Mouse (Mus musculus) ES-E14 (cell line): ENCODE data around the gene Krt15.

Source experiments
- HCFC1 ChIP-seq: IDR thresholded peaks from 2 replicates; pipeline ENCODE4 v1.6.1; 2012; ENCODE audit warnings: low read length, inconsistent platforms, borderline replicate concordance; ENCODE audit not compliant: insufficient read depth
- ZC3H11A ChIP-seq: IDR thresholded peaks from 2 replicates; pipeline ENCODE4 v1.6.1; 2012; ENCODE audit warnings: low read depth, mild to moderate bottlenecking, inconsistent platforms, low read length, borderline replicate concordance

- TF ChIP-seq ZC3H11A (no peak), HCFC1 (no peak)
These were observed 47.2 kb downstream of the Krt15 start for GRCm38 (mm10) chr11:100088378-100089025.
